Mouse (Mus musculus) ovary, postnatal 14 days (tissue): ENCODE data around the gene Gpt2.

Experiments used
- DNase-seq: peaks from one replicate; pipeline ENCODE4 v3.0.0; 2022; ENCODE audit warnings: low spot score

The Gpt2 gene

GRCm38 (mm10) chr8:85487906-85488620 lies 4.3 kb upstream of the Gpt2 start:
- DNase-seq: no peak

DNA sequence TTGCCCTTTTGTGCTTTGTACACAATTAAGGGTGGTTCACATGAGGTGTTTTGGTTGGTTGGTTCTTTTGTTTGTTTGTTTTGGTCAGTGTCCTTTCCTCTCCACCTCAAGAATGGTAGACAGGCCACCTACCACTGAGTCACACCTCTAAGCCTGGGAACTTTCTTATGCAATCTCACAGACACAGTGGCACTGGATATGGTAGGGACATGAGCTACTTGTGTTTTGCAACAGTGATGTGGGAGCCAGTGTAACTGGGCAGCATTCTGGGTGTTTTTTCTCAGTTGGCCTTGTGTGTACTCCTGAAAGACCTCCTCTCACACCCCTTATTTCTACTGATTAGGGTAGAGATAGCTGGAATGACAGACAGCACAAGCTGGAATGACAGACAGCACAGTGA lies 3.7 kb upstream of the Gpt2 start:
- no peak for DNase-seq

DNA sequence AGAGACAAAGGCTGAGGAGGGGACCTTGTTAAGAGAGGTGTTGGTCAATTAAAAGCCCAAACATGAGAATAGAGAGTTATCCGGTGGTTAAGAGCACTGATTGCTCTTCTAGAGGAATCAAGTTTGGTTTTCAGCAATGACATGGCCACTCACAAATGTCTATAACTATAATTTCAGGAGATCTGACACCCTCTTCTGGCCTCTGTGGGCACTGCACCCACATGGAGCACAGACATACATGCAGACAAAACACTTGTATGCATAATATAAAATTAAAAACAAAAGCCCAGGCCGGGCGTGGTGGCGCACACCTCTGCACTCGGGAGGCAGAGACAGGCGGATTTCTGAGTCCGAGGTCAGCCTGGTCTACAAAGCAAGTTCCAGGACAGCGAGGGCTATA lies 2.8 kb upstream of the Gpt2 start:
- no peak for DNase-seq

- no peak for DNase-seq
These were observed 860 bp downstream of the Gpt2 start for GRCm38 (mm10) chr8:85492940-85493931.

DNA sequence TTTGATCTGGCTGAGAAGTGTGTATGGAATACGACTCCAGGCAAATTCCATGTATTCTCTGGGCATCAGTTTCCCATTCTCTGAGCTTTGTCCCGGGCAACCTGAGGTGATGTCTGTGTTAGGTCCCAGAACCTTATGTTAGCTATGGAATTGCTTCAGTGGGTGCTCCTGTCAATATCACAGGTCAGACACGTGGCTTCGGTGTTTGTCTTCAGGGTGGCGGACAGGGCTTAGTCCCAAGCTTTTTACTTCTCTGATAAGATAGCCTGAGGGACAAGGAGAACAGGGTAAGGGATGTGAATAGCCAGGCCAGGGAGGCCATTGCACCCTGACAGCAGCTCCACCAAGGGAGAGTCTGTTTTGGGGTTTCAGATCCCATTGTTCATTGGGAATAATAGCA lies 3.7 kb downstream of the Gpt2 start:
- DNase-seq: no peak

GRCm38 (mm10) chr8:85496778-85497177 lies 4.4 kb downstream of the Gpt2 start:
- no peak for DNase-seq

GRCm38 (mm10) chr8:85498577-85498976 lies 6.2 kb downstream of the Gpt2 start:
- no peak for DNase-seq

GRCm38 (mm10) chr8:85500460-85500859 lies 8.1 kb downstream of the Gpt2 start:
- DNase-seq: no peak

DNA sequence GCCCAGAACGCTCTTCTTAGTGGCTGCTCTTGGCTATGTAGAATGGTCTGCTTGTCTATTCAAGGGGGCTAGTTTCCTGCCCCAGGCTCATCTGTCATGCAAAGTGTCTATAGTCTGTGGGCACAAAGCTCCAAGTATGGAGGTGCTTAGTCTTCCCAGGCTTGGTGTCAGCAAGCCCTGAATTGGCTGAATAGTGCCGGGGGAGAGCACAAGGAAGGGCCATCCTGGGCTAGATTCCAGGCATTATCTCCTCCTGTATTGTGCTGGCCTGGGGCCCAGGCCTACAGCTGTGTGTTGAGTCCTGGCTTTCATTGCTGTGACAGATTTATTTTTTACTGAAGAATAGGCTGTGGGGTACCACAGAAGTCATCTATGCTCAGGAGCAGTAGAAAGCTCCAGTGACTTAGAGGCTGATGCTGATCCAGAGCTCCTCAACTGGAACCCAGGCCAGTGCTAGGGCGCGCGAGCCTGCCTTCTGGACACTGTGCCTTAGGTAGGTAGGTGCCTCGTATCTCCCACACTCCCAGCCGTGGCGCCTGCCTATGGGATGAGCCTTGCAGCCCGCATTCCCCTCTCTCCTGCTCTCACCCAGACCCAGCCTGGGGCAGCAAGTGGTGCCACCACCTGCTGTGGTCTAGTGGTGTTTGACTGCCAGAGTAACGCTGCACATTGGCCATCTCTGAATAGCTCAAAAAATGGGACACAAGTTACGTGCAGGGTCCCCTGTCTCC lies 8.7 kb downstream of the Gpt2 start:
- DNase-seq: peak; percentile 56

DNA sequence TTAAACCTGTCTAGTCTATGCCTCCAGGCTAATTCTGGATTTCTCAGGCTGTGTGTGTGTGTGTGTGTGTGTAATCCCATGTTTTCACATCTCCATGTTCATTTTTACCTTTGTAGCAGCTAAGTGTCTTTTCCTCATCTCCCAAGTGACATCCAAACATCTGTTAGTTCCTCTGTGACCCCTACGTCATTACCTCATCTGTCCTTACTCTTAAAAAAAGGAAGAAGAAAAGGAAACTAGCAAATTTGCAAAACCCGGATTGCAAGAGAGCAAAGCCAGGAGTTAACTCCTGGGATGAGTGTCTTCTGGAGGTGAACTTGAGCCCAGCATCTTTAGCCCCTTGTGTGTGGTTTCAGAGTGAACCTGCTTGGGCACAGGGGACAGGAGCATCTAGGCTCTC lies 10.0 kb downstream of the Gpt2 start:
- no peak for DNase-seq

GRCm38 (mm10) chr8:85503065-85503464 lies 10.7 kb downstream of the Gpt2 start:
- no peak for DNase-seq

DNA sequence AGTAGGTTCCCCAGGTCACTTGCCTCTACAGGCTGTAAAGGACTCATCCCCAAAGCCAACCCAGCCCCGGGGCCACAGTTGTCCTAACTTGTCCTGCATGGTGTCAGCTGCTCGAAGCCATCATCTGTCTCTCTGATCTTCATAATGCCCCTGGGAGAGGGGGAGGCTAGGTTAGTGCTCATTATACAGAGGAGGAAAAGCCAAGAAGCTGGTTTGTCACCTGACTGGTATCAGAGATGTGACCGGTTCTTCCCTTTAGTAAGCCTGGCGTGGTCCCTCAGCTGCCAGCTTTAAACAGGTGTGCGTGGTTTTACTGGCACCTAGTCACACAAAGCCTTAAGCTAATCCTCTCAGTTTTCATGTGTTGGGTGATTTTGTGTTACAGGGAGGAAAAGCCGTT lies 12.3 kb downstream of the Gpt2 start:
- DNase-seq: no peak

GRCm38 (mm10) chr8:85506620-85507019 lies 14.2 kb downstream of the Gpt2 start:
- DNase-seq: no peak

DNA sequence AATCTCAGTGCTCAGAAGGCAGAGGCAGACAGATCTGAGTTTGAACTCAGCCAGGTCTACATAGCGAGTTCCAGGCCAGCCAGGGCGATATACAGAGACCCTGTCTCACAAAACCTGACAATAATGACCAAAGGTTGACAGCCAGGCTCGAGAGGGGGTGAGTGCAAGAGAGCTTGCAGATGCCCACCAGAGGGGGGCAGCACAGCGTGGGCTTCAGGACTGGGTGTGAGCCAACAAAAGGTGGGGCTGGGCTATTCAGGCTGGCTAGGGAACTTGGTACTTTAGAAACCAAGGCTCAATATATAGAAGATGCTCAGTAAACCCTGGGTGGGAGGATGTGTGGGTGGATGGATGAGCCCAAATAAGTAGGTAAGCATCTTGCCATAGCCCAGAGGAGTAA lies 16.3 kb downstream of the Gpt2 start:
- DNase-seq: no peak

DNA sequence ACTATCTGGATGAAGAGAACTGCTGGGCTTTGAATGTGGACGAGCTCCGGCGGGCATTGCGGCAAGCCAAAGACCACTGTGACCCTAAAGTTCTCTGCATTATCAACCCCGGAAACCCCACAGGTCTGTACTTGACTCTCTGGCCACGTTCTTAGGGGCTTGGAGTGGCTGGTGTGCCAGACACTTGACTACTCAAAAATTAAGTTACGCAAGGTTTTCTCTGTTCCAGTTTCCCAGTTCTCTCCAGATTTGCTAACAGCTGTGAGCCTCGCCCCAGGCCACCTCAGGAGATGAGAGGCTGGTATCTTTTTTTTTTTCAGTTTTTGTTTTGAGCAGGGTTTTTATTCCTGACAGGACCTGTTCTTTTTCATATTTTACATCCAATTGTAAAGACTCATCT lies 19.9 kb downstream of the Gpt2 start:
- DNase-seq: no peak

DNA sequence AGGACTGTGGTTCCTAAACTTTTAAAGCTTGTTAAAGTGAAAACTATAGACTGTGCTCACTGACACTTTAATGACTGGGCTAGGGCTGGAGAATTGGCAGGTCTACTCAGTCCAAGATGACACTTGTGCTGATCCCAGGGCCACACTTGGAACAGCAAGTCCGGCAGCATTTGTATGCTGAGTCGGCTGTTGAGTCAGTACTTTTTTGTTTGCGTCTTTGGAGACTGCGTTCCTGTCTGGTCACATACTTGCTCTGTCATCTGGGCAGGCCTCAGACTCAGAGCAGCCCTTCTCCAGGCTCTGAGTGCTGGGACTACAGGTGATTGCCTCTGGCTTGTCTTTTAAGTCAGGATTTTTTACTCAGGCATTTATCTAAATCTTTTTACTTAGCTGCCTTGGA lies 20.9 kb downstream of the Gpt2 start:
- no peak for DNase-seq

GRCm38 (mm10) chr8:85515391-85515790 lies 23.0 kb downstream of the Gpt2 start:
- no peak for DNase-seq

DNA sequence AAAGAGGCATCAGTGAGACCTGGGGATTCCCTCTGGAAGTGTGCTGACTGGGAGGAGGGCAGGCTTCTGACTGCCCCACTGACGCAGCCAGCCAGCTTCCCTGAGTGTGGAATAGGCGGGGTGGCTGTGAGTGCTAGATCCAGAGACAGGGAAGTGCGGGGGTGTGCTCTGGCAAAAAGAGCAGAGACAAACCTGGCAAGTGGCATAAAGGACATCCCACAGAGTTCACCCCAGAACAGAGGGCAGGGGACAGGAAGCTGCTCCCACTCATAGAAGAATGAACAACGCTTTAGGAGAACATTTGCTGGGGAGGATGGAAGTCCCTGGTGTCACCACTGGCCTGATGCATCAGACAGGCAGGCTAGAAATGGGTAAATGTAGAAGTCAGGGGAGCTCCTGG lies 25.0 kb downstream of the Gpt2 start:
- DNase-seq: no peak

DNA sequence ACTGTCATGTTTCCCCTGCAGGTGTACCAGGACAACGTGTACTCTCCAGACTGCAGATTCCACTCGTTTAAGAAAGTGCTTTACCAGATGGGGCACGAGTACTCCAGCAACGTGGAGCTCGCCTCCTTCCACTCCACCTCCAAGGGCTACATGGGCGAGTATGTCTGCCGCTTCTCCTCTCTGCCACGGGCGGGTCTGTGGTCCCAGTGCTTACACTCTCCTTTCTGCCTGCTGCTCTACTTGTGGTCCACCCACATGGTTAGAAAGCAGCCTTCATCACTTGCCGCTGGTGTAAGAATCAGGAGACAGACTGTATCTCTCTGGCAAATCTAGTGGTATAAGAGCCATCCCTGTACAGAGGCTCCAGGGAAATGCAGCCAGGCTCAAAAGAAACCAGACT lies 25.6 kb downstream of the Gpt2 start:
- no peak for DNase-seq

DNA sequence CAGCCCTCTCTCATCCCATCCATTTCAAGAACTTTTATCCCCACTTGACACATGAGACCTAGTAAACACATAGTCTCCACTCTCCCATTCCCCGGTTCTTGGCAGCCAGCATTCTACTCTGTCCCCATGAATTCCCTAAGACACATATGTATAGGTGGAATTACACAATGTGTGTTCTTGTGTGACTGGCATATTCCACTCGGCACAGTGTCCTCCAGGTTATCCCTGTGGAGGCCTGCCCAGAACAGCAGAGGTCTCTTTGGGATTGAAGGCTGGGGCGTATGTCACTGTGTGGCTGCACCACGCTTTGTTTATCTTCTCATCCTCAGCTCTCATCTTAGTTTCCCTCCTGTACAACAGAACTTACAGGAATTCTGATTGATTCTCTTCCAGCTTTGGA lies 28.2 kb downstream of the Gpt2 start:
- no peak for DNase-seq

GRCm38 (mm10) chr8:85521332-85521731 lies 29.0 kb downstream of the Gpt2 start:
- no peak for DNase-seq

- DNase-seq: no peak
These were observed 31.7 kb downstream of the Gpt2 start for GRCm38 (mm10) chr8:85524086-85524485.

DNA sequence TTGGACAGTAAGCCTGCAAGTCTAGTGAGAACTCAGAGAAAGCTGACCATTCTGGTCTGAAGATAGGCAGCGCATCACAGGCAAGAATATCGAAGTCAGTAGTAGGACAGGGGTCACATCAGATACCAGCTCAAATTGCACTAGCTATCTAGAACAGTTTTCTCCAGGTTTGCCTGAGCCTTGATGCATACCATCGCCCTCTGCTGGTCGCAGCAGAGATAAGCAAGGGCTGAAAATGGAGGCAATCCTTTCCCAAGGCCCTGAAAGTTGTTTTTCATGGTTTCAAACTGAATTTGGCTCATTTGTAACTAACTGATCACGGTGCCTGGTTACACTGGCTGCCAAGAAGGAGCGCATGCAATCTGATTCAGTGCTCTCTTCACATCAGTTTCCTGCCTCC lies 33.7 kb downstream of the Gpt2 start:
- DNase-seq: peak; percentile 53
